In the genomic region with DNA sequence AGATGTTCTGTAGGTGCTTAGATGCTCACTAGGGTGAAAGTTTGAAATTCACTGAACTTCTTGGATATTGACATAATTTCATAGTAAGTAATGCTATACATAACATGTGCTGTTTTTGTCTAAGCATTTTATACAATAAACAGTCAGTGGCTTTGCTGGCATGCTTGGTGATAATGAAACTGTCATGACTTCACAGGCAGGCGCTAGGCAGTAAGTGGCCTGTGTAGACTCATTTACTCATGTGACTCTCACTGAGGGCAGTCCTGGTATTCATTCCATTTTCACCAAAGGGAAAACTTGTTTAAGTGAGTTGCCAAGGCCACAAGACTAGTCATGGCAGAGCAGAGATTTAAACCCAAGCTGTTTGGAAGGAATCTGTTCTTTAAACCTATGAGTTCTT, we compare ENCODE assay signal across 27 mouse cellular contexts. TPM values are rescaled to one million over a fixed set of nuclear protein-coding genes. Genes with fewer than 3 reads are reported as not detected.
A peak's percentile ranks its signal among the peaks of the same experiment; 100 is the strongest.
DNase-seq lines count a peak whose midpoint lies in the region; ATAC-seq and TF ChIP-seq lines count a peak whose summit lies in the region.
"Had no signal": no experiment of that assay in that cellular context is flagged by ENCODE, and none has a peak within 500 bp of the region (broad histone marks: within the 10 kb centered on the region; RNA-seq: fewer than 3 reads in every experiment).

No protein-coding gene starts in this region.

- ATAC-seq in heart, embryonic 12.5 days (ENCODE audit: insufficient number of reproducible peaks, low FRiP score): no peak
- no peak for ATAC-seq in heart, embryonic 16.5 days (replicated peaks; ENCODE audit: extremely low read depth, insufficient read depth, low FRiP score)
- ATAC-seq: CD4-positive, CD25-positive, alpha-beta regulatory T cell, adult 4 months; forebrain, embryonic 14.5 days; forebrain, postnatal 0 days; hindbrain, postnatal 0 days; inflammation-experienced regulatory T-cells, adult 6 months; intestine, embryonic 16.5 days; Patski had no signal

- no peak for TF ChIP-seq CTCF in heart, adult 2 months (IDR thresholded peaks at IDR 0.05)
- TF ChIP-seq CTCF in CH12.LX (conservative IDR thresholded peaks at IDR 0.05 in 1 of 2, IDR thresholded peaks at IDR 0.05 in 1 of 2; ENCODE audit: low read depth in 2 of 2, low read length in 2 of 2): no peak

- H3K36me3 ChIP-seq in heart, embryonic 12.5 days: no peaks in the 10 kb centered on the region
- H3K36me3 ChIP-seq in heart, adult 2 months (ENCODE audit: control insufficient read depth, insufficient read depth, low read length): no peaks in the 10 kb centered on the region
- H3K36me3 ChIP-seq in heart, embryonic 16.5 days (ENCODE audit: control insufficient read depth, insufficient read depth): no peaks in the 10 kb centered on the region
- no peaks in the 10 kb centered on the region for H3K36me3 ChIP-seq in CH12.LX (replicated peaks in 1 of 2; ENCODE audit: control insufficient read depth in 1 of 2, insufficient read depth in 1 of 2, low read length in 1 of 2)
- H3K36me3 ChIP-seq: embryonic facial prominence, embryonic 15.5 days; heart, embryonic 15.5 days had no signal

- no peak overlapping the region for H3K4me2 ChIP-seq in heart, embryonic 12.5 days
- no peak overlapping the region for H3K4me2 ChIP-seq in heart, embryonic 16.5 days (ENCODE audit: low read depth, low read length)
- no peak overlapping the region for H3K4me2 ChIP-seq in CH12.LX (ENCODE audit: insufficient read depth, low read depth, poor library complexity, severe bottlenecking)
- H3K4me2 ChIP-seq: embryonic facial prominence, embryonic 15.5 days; heart, embryonic 15.5 days; hindbrain, embryonic 14.5 days had no signal

- dilution Hi-C loops in CH12.LX (cut with MboI; ENCODE audit: extremely low pct_ligation_motif_present, extremely low pct_unique_long_range_greater_than_20kb, low sequenced_read_pairs): no loop called here

- no peak overlapping the region for H3K9ac ChIP-seq in heart, embryonic 12.5 days
- H3K9ac ChIP-seq in heart, adult 2 months (ENCODE audit: low read depth, low read length): no peak overlapping the region
- no peak overlapping the region for H3K9ac ChIP-seq in heart, embryonic 16.5 days (ENCODE audit: low read length)
- H3K9ac ChIP-seq in CH12.LX (ENCODE audit: insufficient read depth, low read depth): no peak overlapping the region
- H3K9ac ChIP-seq: embryonic facial prominence, embryonic 15.5 days; forebrain, postnatal 0 days; heart, embryonic 15.5 days; hindbrain, embryonic 14.5 days had no signal

- H3K4me1 ChIP-seq in heart, embryonic 12.5 days (replicated peaks): peaks cover 10% of the 10 kb centered on the region
- peaks cover 1% of the 10 kb centered on the region for H3K4me1 ChIP-seq in heart, adult 2 months (ENCODE audit: control insufficient read depth, insufficient read depth, low read length)
- peaks cover 20% of the 10 kb centered on the region for H3K4me1 ChIP-seq in heart, embryonic 16.5 days (ENCODE audit: control insufficient read depth, insufficient read depth, low read length)
- H3K4me1 ChIP-seq in CH12.LX (ENCODE audit: control insufficient read depth in 1 of 2, insufficient read depth in 2 of 2): peaks cover 9 to 54% of the 10 kb centered on the region in 2 experiments

- H3K79me2 ChIP-seq in heart, adult 2 months (replicated peaks; ENCODE audit: control insufficient read depth, insufficient read depth, low read length): no peaks in the 10 kb centered on the region
- no peaks in the 10 kb centered on the region; the same call in 1 of the 2 replicates for H3K79me2 ChIP-seq in CH12.LX (replicated peaks; ENCODE audit: control insufficient read depth, extremely low read depth, insufficient read depth, poor library complexity, severe bottlenecking)

- H3K9me3 ChIP-seq in heart, embryonic 12.5 days (replicated peaks): no peaks in the 10 kb centered on the region
- H3K9me3 ChIP-seq in heart, embryonic 16.5 days (replicated peaks; ENCODE audit: control insufficient read depth, low read length): no peaks in the 10 kb centered on the region
- no peaks in the 10 kb centered on the region for H3K9me3 ChIP-seq in CH12.LX (replicated peaks; ENCODE audit: low read length)
- H3K9me3 ChIP-seq: embryonic facial prominence, embryonic 15.5 days; heart, embryonic 15.5 days had no signal

- in situ Hi-C loops in CH12.LX (cut with MboI; ENCODE audit: low pct_ligation_motif_present, low pct_unique_long_range_greater_than_20kb, low sequenced_read_pairs): loop anchor here (5.0 to 10.0 kb wide), 2 partner anchors 88 to 256 kb away; a partner anchor contains a TSS

- TF ChIP-seq POLR2A in heart, adult 2 months (IDR thresholded peaks at IDR 0.05; ENCODE audit: insufficient read depth, low read depth, low read length): no peak
- no peak for TF ChIP-seq POLR2A in CH12.LX (IDR thresholded peaks at IDR 0.05; ENCODE audit: low read depth, low read length)

- DNase-seq in heart, adult 2 months: no peak
- DNase-seq in heart, adult 8-10 months (ENCODE audit: low spot score): no peak
- no peak for DNase-seq in CH12.LX (ENCODE audit: extremely low read depth)
- no peak for DNase-seq in frontal cortex, postnatal 25 days (ENCODE audit: low spot score in 2 of 2)
- no peak for DNase-seq in embryo, embryonic 10.5 days (ENCODE audit: low spot score)
- DNase-seq: adrenal gland, postnatal 14 days; cerebellum, adult 11 months; cerebellum, adult 2 months; cerebellum, adult 9-11 months; cerebellum, postnatal 25 days; embryo, embryonic 11 days; forebrain, postnatal 0 days; gastrocnemius, postnatal 25 days; heart, postnatal 4 days; kidney, adult 18-20 months; kidney, adult 9 months had no signal

- no peaks in the 10 kb centered on the region for H3K27me3 ChIP-seq in heart, embryonic 12.5 days (replicated peaks)
- no peaks in the 10 kb centered on the region for H3K27me3 ChIP-seq in heart, adult 2 months (ENCODE audit: control insufficient read depth, insufficient read depth, low read length)
- H3K27me3 ChIP-seq in heart, embryonic 16.5 days (ENCODE audit: control insufficient read depth, insufficient read depth, low read length): 0 out of 2 replicates have a peak, but pooled peaks cover 2% of the 10 kb centered on the region
- no peaks in the 10 kb centered on the region for H3K27me3 ChIP-seq in CH12.LX (replicated peaks)
- H3K27me3 ChIP-seq: heart, embryonic 15.5 days; Patski had no signal

- TF ChIP-seq EP300 in heart, adult 2 months (IDR thresholded peaks at IDR 0.05; ENCODE audit: insufficient read depth, low read depth, low read length): no peak
- 0 out of 2 replicates have a peak, but pooled peaks have one; percentile 13 for TF ChIP-seq EP300 in CH12.LX (IDR thresholded peaks at IDR 0.05; ENCODE audit: low read length)

- H3K4me3 ChIP-seq in heart, embryonic 12.5 days: no peak overlapping the region
- H3K4me3 ChIP-seq in heart, adult 2 months: no peak overlapping the region
- no peak overlapping the region for H3K4me3 ChIP-seq in heart, embryonic 16.5 days (ENCODE audit: low read length)
- H3K4me3 ChIP-seq in CH12.LX (replicated peaks in 1 of 3; ENCODE audit: low read depth in 2 of 3, low read length in 2 of 3, poor library complexity in 1 of 3): no peak overlapping the region
- H3K4me3 ChIP-seq: embryonic facial prominence, embryonic 15.5 days; heart, embryonic 15.5 days had no signal

- intact Hi-C loops in heart, adult 2 months (cut with DNase I): loop anchor here (5.0 kb wide), 1 partner anchor 33 kb away; no protein-coding TSS in a partner anchor

- 0 out of 2 replicates have a peak overlapping the region, but pooled peaks have one; percentile 3 for H3K27ac ChIP-seq in heart, embryonic 12.5 days (ENCODE audit: poor library complexity, severe bottlenecking)
- no peak overlapping the region for H3K27ac ChIP-seq in heart, adult 2 months
- peak overlapping the region; percentile 28; the same call in 1 of the 2 replicates for H3K27ac ChIP-seq in heart, embryonic 16.5 days (ENCODE audit: low read length)
- no peak overlapping the region for H3K27ac ChIP-seq in CH12.LX (ENCODE audit: insufficient read depth, low read depth)
- H3K27ac ChIP-seq: embryonic facial prominence, embryonic 15.5 days; heart, embryonic 15.5 days; hindbrain, embryonic 14.5 days; hindbrain, postnatal 0 days had no signal

- WGBS in heart, embryonic 12.5 days: 42% methylated on average over 1 of the region's 1 CpGs
- WGBS in heart, adult 2 months: 81% methylated on average over 1 of the region's 1 CpGs
- 59% methylated on average over 1 of the region's 1 CpGs for WGBS in heart, embryonic 16.5 days

- TF ChIP-seq RAD21 in CH12.LX (IDR thresholded peaks at IDR 0.05; ENCODE audit: low read depth, low read length): no peak

TF ChIP-seq in CH12.LX, 34 proteins besides CTCF, POLR2A, EP300 and RAD21 (continues in another document):
- TF ChIP-seq KAT2A (IDR thresholded peaks at IDR 0.05; ENCODE audit: insufficient replicate concordance, low read length) (no peak), BHLHE40 (IDR thresholded peaks at IDR 0.05; ENCODE audit: low read depth, low read length) (peak; percentile 78), TBP (conservative IDR thresholded peaks at IDR 0.05; ENCODE audit: low read depth, low read length) (no peak), MYC (IDR thresholded peaks at IDR 0.05; ENCODE audit: low read depth, low read length) (0 out of 2 replicates have a peak, but pooled peaks have one; percentile 13), MEF2A (IDR thresholded peaks at IDR 0.05; ENCODE audit: borderline replicate concordance, low read depth, low read length) (no peak), USF1 (IDR thresholded peaks at IDR 0.05; ENCODE audit: low read depth, low read length) (no peak), IRF4 (IDR thresholded peaks at IDR 0.05; ENCODE audit: low read depth, low read length) (peak; percentile 48; the same call in 1 of the 2 replicates), E2F4 (IDR thresholded peaks at IDR 0.05; ENCODE audit: insufficient replicate concordance, low read depth, low read length) (no peak)

RNA-seq across cellular contexts. Expression of a gene that starts 26.5 kb away (rescaled TPM):
- 76.1 and 80.8 TPM in 2 replicates for polyA plus RNA-seq in heart, embryonic 12.5 days (2016; fragmentation: Nextera tagmentation; extraction: Ambion mirVana)
- 10 to 100 TPM; 65.4 to 67.5 TPM for total RNA-seq in heart, adult 2 months (2021)
- 82.8 and 110 TPM in 2 replicates for polyA plus RNA-seq in heart, adult 2 months (2012; rRNA removed)
- 63.3 and 67.1 TPM in 2 replicates for polyA plus RNA-seq in heart, embryonic 16.5 days (2015; fragmentation: Nextera tagmentation; extraction: Ambion mirVana)
- total RNA-seq in heart, adult 8-10 months (2022): 10 to 100 TPM; 55.7 to 68.3 (median 61.1) TPM
- total RNA-seq in CH12.LX (2012; rRNA removed): 23.0 and 24.6 TPM in 2 replicates
- total RNA-seq in CH12.LX (2014; rRNA removed): 22.2 and 22.3 TPM in 2 replicates
- polyA plus RNA-seq in CH12.LX (2012; ENCODE audit: insufficient read length, low read depth): 18.6 and 23.4 TPM in 2 replicates

RNA-seq across cellular contexts. Expression of a gene that starts 40.2 kb away (rescaled TPM):
- polyA plus RNA-seq in heart, embryonic 12.5 days (2016; fragmentation: Nextera tagmentation; extraction: Ambion mirVana): 222 and 229 TPM in 2 replicates
- total RNA-seq in heart, adult 2 months (2021): 10 to 100 TPM; 83.0 to 90.9 TPM
- polyA plus RNA-seq in heart, adult 2 months (2012; rRNA removed): 15.5 and 29.9 TPM in 2 replicates
- polyA plus RNA-seq in heart, embryonic 16.5 days (2015; fragmentation: Nextera tagmentation; extraction: Ambion mirVana): 188 and 233 TPM in 2 replicates
- total RNA-seq in heart, adult 8-10 months (2022): 10 to 100 TPM; 76.7 to 95.7 (median 82.9) TPM
- total RNA-seq in CH12.LX (2012; rRNA removed): 85.2 and 126 TPM in 2 replicates
- total RNA-seq in CH12.LX (2014; rRNA removed): 64.8 and 74.2 TPM in 2 replicates
- polyA plus RNA-seq in CH12.LX (2012; ENCODE audit: insufficient read length, low read depth): 439 and 608 TPM in 2 replicates

Comparison
In these comparisons a context has a peak if more than half of its experiments do, and no peak if none do; other contexts are left out.
1. H3K27ac ChIP-seq: peak in heart, embryonic 12.5 days (single experiment) and heart, embryonic 16.5 days (single experiment); none in heart, adult 2 months (single experiment) and CH12.LX (single experiment).